Mouse (Mus musculus) embryonic fibroblast, embryonic 13.5 days (primary cell): ENCODE results near the gene Cnst.

Experiments
- CTCF ChIP-seq: IDR thresholded peaks from 2 replicates; pipeline ENCODE4 v1.5.1; 2011; ENCODE audit warnings: mild to moderate bottlenecking, control low read depth, low read length, moderate library complexity, borderline replicate concordance; ENCODE audit not compliant: insufficient read depth
- POLR2A ChIP-seq: IDR thresholded peaks from 2 replicates; pipeline ENCODE4 v1.6.1; 2011; ENCODE audit warnings: low read depth, mild to moderate bottlenecking, control low read depth, low read length, moderate library complexity

- no peak for TF ChIP-seq CTCF
- no peak for TF ChIP-seq POLR2A
Observed at GRCm38 (mm10) chr1:179510546-179511340, 35.4 kb upstream of the Cnst start.
